Mouse (Mus musculus): ENCODE measurements around the gene Rilp.

Gene Rilp

DNA sequence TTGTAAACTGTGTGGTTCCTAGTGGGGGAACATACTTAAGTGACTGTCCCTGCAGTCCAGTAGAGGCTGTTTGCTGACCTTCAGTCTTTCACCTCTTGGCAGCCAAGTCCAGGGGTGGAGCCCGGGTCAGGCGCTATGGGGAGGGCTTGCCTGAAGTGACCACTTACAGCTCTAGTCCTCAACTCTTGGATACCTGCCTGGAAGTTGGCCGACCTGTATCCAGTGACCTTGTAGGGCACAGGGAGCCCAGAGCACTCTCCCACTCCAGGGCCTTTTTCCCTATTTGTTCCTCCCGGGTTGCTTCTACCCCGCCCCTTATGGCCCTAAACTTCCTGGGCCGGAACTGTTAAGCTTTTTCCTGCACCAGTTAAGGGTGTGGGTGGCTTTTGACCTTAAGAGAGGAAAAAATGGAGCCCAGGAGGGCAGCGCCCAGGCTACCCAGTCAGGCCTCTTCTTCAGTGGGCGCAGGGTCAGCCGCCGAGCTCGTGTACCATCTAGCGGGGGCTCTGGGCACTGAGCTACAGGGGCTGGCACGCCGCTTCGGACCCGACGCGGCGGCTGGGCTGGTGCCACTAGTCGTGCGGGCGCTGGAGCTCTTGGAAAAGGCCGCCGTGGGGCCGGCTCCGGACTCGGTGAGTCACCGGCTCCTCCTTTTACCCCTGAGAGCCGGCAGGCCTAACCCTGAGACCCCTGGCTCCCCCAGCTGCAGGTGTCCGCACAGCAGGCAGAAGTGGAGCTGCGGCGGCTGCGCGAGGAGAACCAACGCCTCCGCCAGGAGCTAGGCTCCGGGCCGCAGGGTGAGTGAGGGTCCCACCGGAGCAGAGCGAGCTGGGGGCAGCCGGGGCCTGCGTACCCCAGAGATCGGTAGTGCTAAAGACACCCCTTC is at the start of gene Rilp:
Rilp (plus strand) TSS at position 354 of the 886 bp plus-strand sequence.
- no peak for DNase-seq

DNA sequence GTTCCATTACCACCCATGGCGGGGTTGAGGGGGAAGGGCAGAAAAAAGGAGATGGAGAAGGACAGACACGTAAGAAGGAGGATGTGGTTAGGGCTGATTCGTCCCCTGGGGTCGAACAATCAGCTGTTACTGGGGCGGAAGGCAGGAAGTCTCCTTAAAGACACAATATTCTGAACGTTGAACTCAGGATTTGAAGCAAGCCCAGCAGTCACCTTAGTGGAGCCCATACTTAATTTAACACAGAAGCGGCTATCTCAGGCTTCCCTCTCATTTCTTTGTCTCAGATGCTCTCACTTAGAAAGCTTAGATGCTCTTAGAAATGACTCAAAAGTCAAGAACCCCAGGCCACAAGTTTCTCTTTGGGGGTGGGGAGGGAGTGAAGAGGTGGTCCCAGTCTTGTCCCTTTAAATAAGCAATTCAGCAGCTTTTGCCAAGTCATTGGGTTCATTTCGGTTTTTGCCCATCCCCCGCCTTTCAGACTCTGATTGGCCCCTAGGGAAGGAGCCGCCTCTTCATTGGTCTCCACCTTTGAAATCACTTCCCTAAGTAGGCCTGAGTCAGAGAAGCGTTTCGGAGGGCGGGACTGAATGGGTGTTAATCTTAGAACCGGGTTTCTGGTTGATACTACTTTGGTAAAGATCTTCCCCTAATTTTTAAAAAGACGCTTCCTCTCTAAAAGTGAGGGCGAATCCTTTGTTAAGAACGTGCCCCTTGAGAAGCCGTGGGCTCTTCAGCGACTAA is 49.6 kb upstream of the Rilp start:
- DNase-seq, result peak; percentile 92

DNA sequence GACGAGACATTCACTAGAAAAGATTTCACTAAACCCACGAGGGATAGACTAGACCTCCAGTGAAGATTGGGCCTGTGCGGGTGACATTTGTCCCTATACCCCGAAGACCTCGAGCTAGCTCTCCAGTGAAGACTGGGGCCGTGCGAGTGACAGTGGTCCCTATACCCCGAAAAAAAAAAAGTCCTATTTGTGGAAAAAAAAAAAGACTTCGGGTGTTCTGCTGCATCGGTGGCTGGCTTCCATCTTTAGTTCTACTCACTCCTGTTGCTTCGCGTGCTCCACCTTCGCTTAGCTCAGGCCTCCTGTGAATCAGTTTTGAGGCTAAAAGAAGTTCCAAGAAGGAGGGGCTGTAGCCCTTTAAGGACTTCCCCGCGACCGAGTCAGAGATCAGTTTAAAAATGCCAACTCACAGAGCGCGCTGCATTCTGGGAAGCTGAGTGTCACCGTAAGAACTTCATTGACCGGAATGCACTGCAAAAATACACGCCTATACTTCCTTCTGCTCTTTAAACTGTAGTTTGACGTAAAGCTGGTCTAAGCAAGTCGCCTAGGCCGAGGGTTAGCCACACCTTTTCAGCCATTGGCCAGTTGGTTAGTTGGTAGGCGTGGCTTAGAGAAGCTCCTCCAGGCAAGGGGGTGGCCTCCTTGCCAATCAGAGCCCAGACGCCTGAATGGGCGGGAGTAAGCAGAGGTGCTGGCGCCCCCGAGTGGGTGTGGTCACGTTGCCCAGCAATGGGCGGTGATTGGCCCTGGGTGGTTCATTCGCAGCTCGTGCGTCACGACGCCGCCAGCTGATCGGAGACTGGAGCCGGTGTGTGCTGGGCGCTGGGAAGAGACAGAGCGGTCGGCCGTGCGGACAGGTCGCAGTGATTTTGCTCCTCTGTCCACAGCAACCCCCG is 48.8 kb upstream of the Rilp start, which contains the start of gene Tlcd2:
Tlcd2 (plus strand) TSS at position 872 of the 899 bp plus-strand sequence.
- DNase-seq, result peak; percentile 100

DNA sequence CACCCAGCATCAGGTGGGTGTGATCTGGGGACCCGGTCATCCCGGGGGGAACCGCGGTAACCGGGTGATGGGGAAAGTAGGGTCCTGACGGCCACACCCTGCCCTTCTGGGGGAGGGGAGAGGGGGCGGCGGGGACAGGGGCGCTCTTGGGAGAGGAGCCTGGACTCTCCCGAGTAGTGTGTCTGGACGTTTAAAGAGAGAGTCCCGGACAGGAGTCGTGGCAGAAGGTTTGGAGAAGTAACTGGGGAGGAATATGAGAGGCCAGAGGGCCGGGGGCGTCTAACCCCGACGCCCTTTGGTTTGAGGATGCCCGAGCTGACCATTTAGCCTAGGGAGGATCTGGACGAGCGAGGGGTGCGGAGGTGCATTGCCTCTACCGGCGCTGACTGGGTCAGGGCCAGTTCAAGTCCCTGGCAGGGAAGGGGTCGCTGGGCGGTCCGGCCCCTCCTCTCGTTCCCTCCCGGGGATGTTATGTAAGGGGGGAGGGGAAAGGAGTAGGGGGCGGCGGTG is 48.1 kb upstream of the Rilp start:
- no peak for DNase-seq

DNA sequence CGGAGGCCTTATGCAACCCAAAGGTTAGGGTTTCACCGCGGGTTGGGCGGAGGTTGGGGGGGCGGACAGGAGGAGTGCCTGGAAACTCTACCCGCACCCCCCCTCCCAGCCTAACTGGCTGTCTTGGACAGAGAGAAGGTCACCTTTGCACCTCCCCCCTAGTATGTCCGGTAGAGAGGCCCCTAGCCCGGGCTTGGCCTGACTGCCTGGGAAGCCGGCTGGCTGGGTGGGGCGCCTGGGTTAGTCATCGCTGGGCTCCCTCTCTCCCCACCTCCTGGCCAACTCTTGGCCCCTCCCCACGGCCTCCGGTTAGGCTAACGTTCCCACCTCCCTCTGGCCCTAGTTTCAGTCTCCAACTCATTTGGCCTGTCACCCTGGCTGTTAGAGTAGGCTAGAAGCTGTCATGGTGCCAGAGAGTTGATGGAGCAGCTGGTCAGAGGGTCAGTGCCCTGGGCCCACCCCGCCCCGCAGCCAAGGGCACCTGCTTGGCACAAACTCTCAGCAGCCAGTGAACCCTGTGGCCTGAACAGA is 47.6 kb upstream of the Rilp start:
- DNase-seq, result peak; percentile 45

DNA sequence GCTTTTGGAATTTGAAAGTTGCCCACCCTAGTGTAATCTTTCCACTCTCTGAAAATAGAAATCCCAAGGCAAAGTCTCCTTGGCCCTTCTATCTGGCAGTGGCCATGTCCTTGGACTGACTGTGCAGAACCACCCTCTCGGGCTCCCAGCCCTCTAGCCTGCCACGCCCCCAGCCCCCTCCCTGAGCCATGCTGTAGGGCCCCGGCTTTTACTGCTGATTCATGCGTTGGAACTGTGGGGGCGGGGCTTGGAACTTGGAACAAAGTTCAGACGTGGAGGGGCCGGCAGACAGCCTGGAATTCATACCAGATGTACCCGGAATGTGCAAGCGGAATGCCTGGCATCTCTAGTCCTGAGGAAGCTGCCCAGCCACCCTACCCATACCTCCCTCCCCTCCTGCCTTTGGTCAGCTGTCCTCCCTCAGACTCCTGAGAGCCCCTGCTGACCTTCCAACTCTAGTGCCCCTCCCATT is 47.0 kb upstream of the Rilp start:
- DNase-seq, result peak; percentile 61

DNA sequence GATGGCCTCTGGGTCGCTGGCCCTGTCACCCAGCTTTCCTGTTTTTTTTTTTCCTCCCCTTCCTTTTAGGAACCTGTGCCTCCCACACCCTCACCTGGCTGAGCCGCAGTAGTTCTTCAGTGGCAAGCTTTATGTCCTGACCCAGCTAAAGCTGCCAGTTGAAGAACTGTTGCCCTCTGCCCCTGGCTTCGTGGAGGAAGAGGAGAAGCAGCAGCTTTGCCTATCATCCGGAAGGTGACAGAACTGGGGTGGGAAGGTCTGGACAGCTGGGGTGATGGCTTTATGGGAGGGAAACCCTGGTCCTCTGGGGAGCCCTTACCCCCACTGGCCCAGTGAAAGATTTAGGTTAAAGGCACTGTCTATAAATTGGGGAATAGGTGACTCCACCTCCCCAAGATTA is 46.3 kb upstream of the Rilp start:
- no peak for DNase-seq

DNA sequence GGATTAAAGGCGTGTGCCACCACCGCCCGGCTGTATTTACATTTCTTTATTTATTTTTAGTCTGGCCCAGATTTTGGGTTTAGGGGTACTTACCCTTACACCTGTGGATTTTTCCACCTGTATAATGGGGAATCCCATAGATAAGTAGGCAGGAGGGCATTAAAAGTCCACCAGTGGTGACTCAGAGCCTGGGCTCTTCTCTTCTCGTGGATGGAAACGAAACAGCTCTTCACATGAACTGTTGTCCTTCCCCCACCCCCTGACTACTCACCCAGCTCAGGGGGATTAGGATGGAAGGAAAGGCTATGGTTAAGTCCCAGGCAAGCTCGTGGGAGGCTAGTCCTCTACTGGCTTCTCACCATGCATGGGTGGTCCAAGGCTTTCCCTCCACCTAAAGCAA is 45.5 kb upstream of the Rilp start:
- DNase-seq, result no peak

DNA sequence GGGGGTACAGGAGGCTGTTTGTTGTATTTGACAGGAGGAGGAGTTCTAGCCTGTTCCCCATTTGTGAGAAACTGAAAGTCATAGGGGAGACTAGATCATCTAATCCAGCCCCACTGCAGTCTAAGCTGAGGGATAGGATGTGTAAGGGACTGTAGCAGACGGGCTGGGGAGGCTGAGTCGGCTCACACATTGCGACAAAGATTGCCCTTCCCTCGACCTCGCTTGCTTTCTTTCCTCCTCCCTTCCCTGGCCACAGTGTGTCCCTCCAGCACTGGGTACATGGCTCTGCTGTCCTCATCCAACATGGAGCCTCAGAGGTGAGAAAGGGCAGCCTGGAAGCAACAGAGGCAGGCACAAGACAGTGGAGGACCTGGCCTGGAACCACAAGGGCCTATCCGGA is 44.8 kb upstream of the Rilp start:
- no peak for DNase-seq

DNA sequence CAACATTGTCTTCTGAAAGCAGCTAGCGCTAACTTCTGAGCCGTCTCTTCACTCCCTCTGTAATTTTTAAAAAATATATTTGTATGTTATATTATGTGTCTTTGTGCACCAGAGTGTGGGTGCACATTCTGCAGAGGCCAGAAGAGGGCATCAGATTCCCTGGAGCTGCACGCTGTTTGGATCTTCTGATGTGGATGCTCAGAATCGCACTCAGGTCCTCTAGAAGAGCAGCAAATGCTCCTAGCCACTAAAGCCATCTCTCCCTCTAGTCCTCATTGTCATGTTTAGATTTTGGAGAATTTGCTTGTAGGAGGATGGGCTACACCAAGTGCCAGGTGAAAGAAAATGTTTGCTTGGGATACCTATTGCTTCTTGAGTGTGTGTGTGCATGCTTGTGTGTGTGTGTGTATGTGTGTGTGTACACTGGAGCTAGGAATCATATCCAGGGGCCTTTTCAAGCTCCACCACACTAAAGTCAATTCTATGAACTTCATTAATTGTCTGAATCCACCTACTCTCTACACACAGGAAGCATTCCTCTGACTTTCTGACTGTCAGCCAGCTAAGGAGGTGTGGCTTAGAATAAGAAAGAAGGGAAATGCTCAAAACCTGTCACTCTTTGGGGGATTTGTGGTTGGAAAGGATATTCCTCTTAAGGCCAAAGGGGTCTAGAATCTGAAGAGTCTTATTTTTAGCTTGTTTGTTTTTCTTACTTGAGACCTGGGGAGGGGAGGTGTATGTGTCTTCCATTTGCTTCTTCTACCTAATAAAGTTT is 43.0 kb upstream of the Rilp start:
- no peak for DNase-seq

DNA sequence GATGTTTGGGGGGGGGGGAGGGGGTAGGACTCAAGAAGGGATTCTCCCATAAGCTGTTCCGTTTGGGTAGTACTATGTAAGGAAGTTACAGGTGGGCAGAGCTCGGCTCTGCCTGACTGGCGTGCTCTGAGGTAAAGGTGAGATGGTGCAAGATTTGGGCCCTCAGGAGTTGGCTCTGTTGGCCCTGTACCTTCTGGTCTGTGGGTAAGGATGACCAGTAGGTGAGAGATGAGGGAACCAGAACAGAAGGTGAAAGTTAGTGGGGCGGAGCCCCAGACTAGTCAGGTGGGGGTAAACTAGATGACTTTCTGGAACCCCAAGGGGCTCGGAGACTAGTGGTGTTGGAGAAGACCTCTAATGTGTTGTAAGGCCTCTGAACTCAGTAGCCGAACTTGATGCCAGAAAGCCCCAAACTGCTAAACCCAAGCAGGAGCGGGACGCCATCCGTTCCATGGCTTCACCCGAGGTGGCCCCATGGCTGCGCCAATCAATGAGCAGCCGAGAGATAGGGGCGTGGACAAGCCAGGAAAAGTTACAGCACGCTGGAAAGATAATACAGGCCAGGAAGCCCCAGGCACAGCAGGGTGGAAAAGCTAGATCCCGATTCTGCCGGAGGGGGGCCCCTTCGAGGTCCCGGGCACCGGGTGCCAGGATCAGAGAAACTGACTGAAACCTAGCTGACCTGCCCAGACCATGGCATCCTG is 42.2 kb upstream of the Rilp start:
- peak; percentile 68 for DNase-seq

DNA sequence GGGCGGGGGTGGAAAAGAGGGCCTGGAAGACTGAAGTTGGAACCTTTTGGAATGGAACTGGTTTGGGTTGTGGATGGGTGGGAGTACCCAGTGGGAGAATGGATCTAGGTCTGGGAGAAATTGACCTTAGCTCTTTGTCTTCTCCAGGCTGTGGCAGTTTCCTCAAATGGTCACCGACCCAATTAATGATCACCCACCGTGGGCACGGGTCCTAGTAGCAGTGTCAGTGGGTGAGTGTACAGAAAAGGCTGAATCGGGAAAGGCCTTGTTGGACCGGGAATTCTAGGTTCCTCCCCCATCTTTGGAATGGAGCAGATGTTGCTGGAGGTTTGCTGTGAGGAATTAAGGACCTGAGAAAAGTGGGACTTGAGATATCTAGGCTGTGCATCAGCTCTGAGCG is 41.5 kb upstream of the Rilp start:
- no peak for DNase-seq

DNA sequence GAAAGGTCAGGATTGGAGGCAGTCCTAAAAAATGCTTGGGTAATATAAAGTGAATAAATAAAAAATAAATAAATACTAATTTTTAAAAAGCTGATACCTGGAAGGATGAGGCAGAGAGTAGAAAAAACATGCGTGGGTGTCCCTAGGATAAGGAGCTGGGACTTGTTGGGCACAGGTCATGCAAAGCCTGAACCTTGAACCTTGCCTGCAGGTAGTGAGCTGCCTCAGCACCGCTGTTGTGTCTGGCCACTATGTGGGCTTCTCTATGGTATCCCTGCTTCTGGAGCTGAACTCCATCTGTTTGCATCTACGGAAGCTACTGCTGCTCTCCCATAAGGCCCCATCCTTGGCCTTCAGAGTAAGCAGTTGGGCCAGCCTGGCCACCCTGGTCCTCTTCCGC is 40.6 kb upstream of the Rilp start:
- DNase-seq, result no peak

DNA sequence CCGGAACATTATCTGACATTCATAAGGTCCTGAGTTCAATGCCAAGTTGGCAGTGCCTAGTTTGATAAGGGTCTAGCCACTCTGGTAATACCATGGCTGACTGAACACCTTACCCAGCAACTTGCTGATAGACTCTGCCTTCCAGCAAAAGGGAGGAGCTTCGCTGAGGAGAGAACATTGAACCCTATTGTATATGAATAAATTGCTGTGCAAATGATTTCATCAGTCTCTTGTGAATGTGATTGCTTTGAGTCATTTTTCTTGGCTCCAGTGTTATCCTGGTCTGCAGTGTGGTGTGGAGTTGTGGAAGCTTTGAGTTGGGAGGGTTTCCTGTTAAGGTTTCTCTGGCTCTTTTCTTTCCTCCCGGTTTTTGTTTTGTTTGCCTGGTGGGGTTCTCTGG is 39.2 kb upstream of the Rilp start:
- DNase-seq, result no peak

DNA sequence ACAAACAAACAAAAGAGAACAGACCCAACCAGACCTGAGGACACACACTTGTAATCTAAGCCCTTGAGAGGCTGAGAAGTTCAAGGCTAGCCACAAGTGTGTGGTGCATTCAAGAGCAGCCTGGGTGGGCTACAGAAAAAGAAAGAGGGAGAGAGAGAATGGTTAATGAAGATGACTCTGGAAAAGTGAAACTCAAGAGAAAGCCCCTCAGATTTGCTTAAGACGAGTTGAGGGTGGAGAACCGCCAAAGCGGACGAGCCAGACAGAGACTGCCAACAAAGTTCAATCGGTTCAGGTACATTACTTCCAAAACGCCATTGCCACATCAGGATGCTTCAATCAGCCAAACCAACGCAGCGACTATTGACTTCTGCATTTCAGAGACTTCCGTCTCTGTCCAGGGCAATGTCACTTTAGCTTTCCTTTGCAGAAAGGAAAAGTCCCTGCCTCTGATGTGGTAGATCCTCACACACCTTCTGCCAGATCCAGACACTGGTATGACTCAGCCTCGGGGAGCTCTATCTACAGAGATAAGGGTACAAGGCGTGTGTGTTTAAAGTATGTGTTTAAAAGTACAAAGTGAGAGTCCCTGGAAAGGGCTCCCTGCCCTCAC is 37.3 kb upstream of the Rilp start:
- no peak for DNase-seq

DNA sequence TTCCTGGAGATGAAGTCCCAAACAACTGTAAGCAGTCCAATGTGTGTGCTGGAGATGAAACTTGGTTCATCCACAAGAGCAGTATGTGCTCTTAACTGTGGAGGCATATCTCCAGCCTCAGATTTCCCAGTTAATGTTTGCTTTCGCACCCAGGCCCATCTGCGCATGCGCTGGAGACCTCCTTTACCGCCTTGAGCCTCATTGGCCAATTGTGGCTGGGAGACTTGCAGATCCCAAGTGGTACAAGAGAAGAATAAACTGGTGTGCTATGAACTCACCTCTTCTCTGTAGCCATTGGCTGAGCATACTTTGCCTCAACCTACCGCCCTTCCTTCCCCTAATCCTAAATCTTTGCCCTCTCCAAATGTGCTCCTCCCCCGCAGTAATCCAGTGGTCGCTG is 36.5 kb upstream of the Rilp start:
- no peak for DNase-seq

DNA sequence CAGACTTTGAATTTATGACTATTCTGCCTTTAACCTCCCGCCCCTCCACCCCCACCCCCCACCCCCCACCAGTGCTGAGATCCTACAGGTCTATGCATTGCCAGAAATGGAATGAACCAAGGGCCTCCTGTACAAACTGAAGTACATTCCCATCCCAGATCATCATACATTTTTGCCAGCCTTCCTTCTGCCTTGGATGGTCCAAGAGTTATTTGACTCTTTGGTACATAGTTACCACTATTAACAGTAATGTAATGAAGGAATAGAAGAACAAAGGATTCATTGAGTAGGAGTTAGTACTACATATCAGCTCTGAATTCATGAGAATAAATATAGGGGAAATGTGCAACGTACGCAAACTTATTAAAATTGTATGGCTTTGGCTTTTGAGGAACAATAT is 23.7 kb upstream of the Rilp start:
- DNase-seq, result no peak

DNA sequence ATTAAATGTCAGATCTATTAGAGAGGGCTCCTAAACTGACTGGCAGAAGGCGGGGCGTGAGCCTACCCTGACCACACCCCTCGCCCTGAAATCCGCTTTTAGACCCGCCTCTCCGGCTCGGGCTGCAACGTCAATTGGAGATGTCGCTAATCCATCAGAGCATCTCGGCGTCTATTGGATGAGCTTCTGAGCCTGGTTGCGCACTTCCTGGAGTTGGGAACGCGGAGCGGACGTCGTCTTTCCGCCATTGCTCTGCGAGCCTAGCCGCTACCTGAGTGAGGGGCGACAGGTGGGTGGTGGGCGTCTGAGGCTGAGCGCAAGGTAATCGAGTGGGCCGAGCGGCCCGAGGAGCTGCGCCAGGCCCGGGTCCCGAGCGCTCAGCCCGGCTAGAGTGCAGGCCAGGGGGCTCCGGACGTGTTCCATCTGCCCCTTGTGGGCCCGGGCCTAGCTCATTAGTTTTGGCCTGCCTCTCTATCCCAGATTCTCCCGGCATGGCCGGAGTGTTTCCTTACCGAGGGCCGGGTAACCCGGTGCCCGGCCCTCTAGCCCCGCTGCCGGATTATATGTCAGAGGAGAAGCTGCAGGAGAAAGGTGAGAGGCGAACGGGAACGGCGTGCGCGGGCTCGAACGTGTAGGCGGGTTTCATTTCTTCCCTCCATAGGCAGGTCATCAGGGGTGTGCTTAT is 23.2 kb upstream of the Rilp start, which contains the start of gene Prpf8:
Prpf8 (plus strand) TSS at position 216 of the 685 bp plus-strand sequence.
- DNase-seq, result peak; percentile 98

DNA sequence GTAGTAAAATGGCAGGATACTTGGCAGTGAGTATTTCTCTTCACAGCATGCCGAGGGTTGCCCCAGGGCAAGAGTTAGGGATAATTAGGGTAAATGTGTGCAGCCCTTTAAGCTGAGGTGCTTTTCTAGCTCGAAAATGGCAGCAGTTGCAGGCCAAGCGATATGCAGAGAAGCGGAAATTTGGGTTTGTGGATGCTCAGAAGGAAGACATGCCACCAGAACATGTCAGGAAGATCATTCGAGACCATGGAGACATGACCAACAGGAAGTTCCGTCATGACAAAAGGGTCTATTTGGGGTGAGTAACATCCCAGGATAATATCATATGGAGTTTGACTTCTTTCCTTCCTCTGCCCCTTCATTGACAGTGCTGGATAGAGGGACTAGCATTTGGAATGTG is 22.4 kb upstream of the Rilp start:
- peak; percentile 17 for DNase-seq

Measured in retina, postnatal 1 day (tissue).